Mouse (Mus musculus): ENCODE data around the gene Dusp11. TPM values are rescaled to one million over a fixed set of nuclear protein-coding genes. Genes with fewer than 3 reads are reported as not detected.
A peak's percentile ranks its signal among the peaks of the same experiment; 100 is the strongest.
"Not testable (repeated sequence)": the region's sequence is repeated elsewhere in the genome, so short reads cannot be mapped to it uniquely, and the experiment has no call there.

Gene Dusp11
- 115 and 124 TPM in 2 replicates for total RNA-seq (2021)
- long read RNA-seq, experiment 1, full-length matches to known transcripts: 16 of 26 reads
- long read RNA-seq, experiment 1, partial matches to known transcripts: 1 of 26 reads
- long read RNA-seq, experiment 1, other reads (novel, unspliced or antisense): 9 of 26 reads
- long read RNA-seq, experiment 2, full-length matches to known transcripts: 14 of 35 reads
- long read RNA-seq, experiment 2, partial matches to known transcripts: 1 of 35 reads
- long read RNA-seq, experiment 2, other reads (novel, unspliced or antisense): 20 of 35 reads

GRCm38 (mm10) chr6:85961101-85962091 is at the start of gene Dusp11:
Gene Dusp11, minus strand, starts transcription at chr6:85961667.
- DNase-seq: peak; percentile 95

- DNase-seq: peak; percentile 70
Observed at GRCm38 (mm10) chr6:86009980-86010379, 48.5 kb upstream of the Dusp11 start.

GRCm38 (mm10) chr6:86004271-86005148 is 43.0 kb upstream of the Dusp11 start:
- DNase-seq: peak; percentile 86

GRCm38 (mm10) chr6:86003405-86003925 is 42.0 kb upstream of the Dusp11 start:
- peak; percentile 35 for DNase-seq

GRCm38 (mm10) chr6:85990774-85991173 is 29.3 kb upstream of the Dusp11 start:
- not testable (repeated sequence) for DNase-seq

- not testable (repeated sequence) for DNase-seq
Observed at GRCm38 (mm10) chr6:85989570-85989969, 28.1 kb upstream of the Dusp11 start.

- no peak for DNase-seq
Observed at GRCm38 (mm10) chr6:85984351-85984750, 22.9 kb upstream of the Dusp11 start.

- not testable (repeated sequence) for DNase-seq
Observed at GRCm38 (mm10) chr6:85978736-85979135, 17.3 kb upstream of the Dusp11 start.

- no peak for DNase-seq
Observed at GRCm38 (mm10) chr6:85976242-85976641, 14.8 kb upstream of the Dusp11 start.

GRCm38 (mm10) chr6:85975761-85976160 is 14.3 kb upstream of the Dusp11 start:
- no peak for DNase-seq

GRCm38 (mm10) chr6:85974941-85975617 is 13.6 kb upstream of the Dusp11 start:
- no peak for DNase-seq

- no peak for DNase-seq
Observed at GRCm38 (mm10) chr6:85973336-85973735, 11.9 kb upstream of the Dusp11 start.

GRCm38 (mm10) chr6:85972699-85973098 is 11.2 kb upstream of the Dusp11 start:
- DNase-seq: no peak

- DNase-seq: no peak
Observed at GRCm38 (mm10) chr6:85969889-85970288, 8.4 kb upstream of the Dusp11 start.

- no peak for DNase-seq
Observed at GRCm38 (mm10) chr6:85966686-85967085, 5.2 kb upstream of the Dusp11 start.

- peak; percentile 32 for DNase-seq
Observed at GRCm38 (mm10) chr6:85966081-85966480, 4.6 kb upstream of the Dusp11 start.

- peak; percentile 43 for DNase-seq
Observed at GRCm38 (mm10) chr6:85957581-85957980, 3.9 kb downstream of the Dusp11 start.

GRCm38 (mm10) chr6:85948549-85948948 is 12.9 kb downstream of the Dusp11 start:
- no peak for DNase-seq

GRCm38 (mm10) chr6:85942469-85942868 is 19.0 kb downstream of the Dusp11 start:
- no peak for DNase-seq

- DNase-seq: no peak
Observed at GRCm38 (mm10) chr6:85938701-85939100, 22.8 kb downstream of the Dusp11 start.
